Mouse (Mus musculus) adrenal gland, adult 10 weeks (tissue): Measurements from ENCODE around the gene Vmn2r51. TPM values are rescaled to one million over a fixed set of nuclear protein-coding genes. Genes with fewer than 3 reads are reported as not detected.

Experiments used
- polyA plus RNA-seq: library from polyadenylated mRNA; stranded (reverse); fragments of 350-450 nt; fragmentation: Illumina TruSeq; extraction: RNeasy Lipid Tissue Mini Kit (QIAGEN cat#74804); gene quantifications from one replicate; pipeline ENCODE4 v1.2.3, GENCODE M21; 2014; ENCODE audit warnings: low read depth, low replicate concordance

The Vmn2r51 gene
- not detected for polyA plus RNA-seq

DNA sequence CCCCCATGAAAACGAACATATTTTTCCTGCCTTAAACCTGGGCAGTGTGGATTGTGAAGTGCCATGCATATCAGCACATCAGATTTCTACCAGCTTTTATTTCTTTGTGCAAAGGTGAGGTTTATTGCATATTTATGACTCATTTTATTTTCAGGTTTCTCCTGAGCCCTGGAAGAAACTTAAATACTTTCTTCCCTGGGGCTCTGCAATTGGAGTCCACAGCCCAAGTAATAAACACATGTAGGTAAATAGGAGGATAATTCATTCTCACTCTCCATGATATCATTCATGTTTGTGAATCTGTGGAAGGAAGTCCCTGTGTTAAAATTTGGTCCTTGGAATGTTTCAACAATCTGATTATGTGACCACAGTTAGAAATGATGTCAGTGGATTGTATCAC, at the start of gene Vmn2r51:
Vmn2r51 (minus strand) TSS at position 101 of the 400 bp plus-strand sequence.

DNA sequence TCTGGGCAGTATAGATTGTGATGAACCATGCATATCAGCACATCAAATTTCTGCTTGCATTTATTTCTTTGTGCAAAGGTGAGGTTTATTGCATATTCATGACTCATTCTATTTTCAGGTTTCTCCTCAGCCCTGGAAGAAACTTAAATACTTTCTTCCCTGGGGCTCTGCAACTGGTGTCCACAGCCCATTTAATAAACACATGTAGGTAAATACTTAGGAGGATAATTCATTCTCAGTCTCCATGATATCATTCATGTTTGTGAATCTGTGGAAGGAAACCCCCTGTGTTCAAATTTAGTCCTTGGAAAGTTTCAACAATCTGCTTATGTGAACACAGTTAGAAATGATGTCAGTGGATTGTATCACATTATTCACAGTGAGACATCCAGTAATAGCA, 52.3 kb downstream of the Vmn2r51 start, which contains the start of gene Vmn2r50:
Vmn2r50 (minus strand) TSS at position 101 of the 400 bp plus-strand sequence.

Other genes starting within 250 kb of the Vmn2r51 start
- not detected for gene Vmn2r48, start 152.2 kb downstream of the Vmn2r51 start, polyA plus RNA-seq
- not detected for gene Vmn2r49, start 113.5 kb downstream of the Vmn2r51 start, polyA plus RNA-seq
- not detected for gene Vmn2r50, start 52.4 kb downstream of the Vmn2r51 start, polyA plus RNA-seq
- gene Vmn2r52, start 70.8 kb upstream of the Vmn2r51 start, polyA plus RNA-seq, result not detected
- gene Vmn1r66, start 172.3 kb upstream of the Vmn2r51 start, polyA plus RNA-seq, result not detected